Mouse (Mus musculus) CH12.LX (cell line): ENCODE results near the gene Fan1. TPM values are rescaled to one million over a fixed set of nuclear protein-coding genes. Genes with fewer than 3 reads are reported as not detected.

ENCODE experiments used
- DNase-seq: peaks from one replicate; pipeline ENCODE4 v3.0.0-alpha.2; 2013; ENCODE audit errors: extremely low read depth
- H3K27ac ChIP-seq: 2 replicates; pipeline ENCODE4 v1.5.1; 2012; ENCODE audit warnings: low read depth, mild to moderate bottlenecking, control low read depth, moderate library complexity; ENCODE audit not compliant: insufficient read depth
- H3K27me3 ChIP-seq: replicated peaks from 2 replicates; pipeline ENCODE3; 2012; ENCODE audit warnings: inconsistent platforms
- H3K36me3 ChIP-seq, 2 experiments: replicated peaks in 1 of 2; 2 replicates each; pipeline versions ENCODE3 to v1.6.1; 2012; ENCODE audit warnings: inconsistent platforms in 1 of 2, low read length in 1 of 2, mild to moderate bottlenecking in 1 of 2, mixed read lengths in 1 of 2, moderate library complexity in 1 of 2; ENCODE audit not compliant: control insufficient read depth in 1 of 2, insufficient read depth in 1 of 2
- H3K4me1 ChIP-seq, 2 experiments: 2 replicates each; pipeline ENCODE4 v1.6.1; 2012; ENCODE audit warnings: inconsistent platforms in 1 of 2, moderate library complexity in 1 of 2; ENCODE audit not compliant: insufficient read depth in 2 of 2, control insufficient read depth in 1 of 2
- H3K4me2 ChIP-seq: 2 replicates; pipeline ENCODE4 v1.6.1; 2012; ENCODE audit warnings: low read depth, mild to moderate bottlenecking, control low read depth; ENCODE audit not compliant: poor library complexity, insufficient read depth, severe bottlenecking
- H3K4me3 ChIP-seq, 3 experiments: fragments of 150-350 bp in 1 of 3; sonication (generic) in 1 of 3; replicated peaks in 1 of 3; 2 replicates each; pipeline versions ENCODE3 to v1.5.1; 2011 to 2012; ENCODE audit warnings: low read depth in 2 of 3, low read length in 2 of 3, mild to moderate bottlenecking in 2 of 3, moderate library complexity in 2 of 3, control low read depth in 1 of 3, improper control_type of control experiment in 1 of 3, inconsistent platforms in 1 of 3, mixed read lengths in 1 of 3; ENCODE audit not compliant: poor library complexity in 1 of 3
- H3K79me2 ChIP-seq: replicated peaks from 2 replicates; pipeline ENCODE4 v1.6.1; 2012; ENCODE audit warnings: mild to moderate bottlenecking, moderate library complexity; ENCODE audit not compliant: control insufficient read depth, poor library complexity, insufficient read depth, severe bottlenecking; ENCODE audit errors: extremely low read depth
- H3K9ac ChIP-seq: 2 replicates; pipeline ENCODE4 v1.6.1; 2012; ENCODE audit warnings: low read depth, mild to moderate bottlenecking, control low read depth, moderate library complexity; ENCODE audit not compliant: insufficient read depth
- H3K9me3 ChIP-seq: replicated peaks from 2 replicates; pipeline ENCODE3; 2012; ENCODE audit warnings: low read length, inconsistent platforms, mixed read lengths
- BHLHE40 ChIP-seq: IDR thresholded peaks from 2 replicates; pipeline ENCODE4 v1.6.1; 2011; ENCODE audit warnings: mild to moderate bottlenecking, low read depth, low read length, improper control_type of control experiment
- CHD1 ChIP-seq: IDR thresholded peaks from 2 replicates; pipeline ENCODE4 v1.6.1; 2012; ENCODE audit warnings: low read depth, low read length, improper control_type of control experiment, inconsistent platforms
- CTCF ChIP-seq, 2 experiments: IDR thresholded peaks in 1 of 2; conservative IDR thresholded peaks in 1 of 2; 2 replicates each; pipeline ENCODE4 v1.5.1; 2011 to 2012; ENCODE audit warnings: low read depth in 2 of 2, low read length in 2 of 2, improper control_type of control experiment in 1 of 2, inconsistent platforms in 1 of 2, mild to moderate bottlenecking in 1 of 2, moderate library complexity in 1 of 2
- ELF1 ChIP-seq: IDR thresholded peaks from 2 replicates; pipeline ENCODE4 v1.6.1; 2014; ENCODE audit warnings: low read depth, mild to moderate bottlenecking, inconsistent platforms, low read length, improper control_type of control experiment
- EP300 ChIP-seq: IDR thresholded peaks from 2 replicates; pipeline ENCODE4 v1.6.1; 2011; ENCODE audit warnings: low read length, improper control_type of control experiment
- JUND ChIP-seq: conservative IDR thresholded peaks from 2 replicates; pipeline ENCODE4 v1.6.1; 2011; ENCODE audit warnings: low read depth, low read length, improper control_type of control experiment
- MAZ ChIP-seq: IDR thresholded peaks from 2 replicates; pipeline ENCODE4 v1.6.1; 2012; ENCODE audit warnings: low read depth, mild to moderate bottlenecking, inconsistent platforms, low read length, improper control_type of control experiment, moderate library complexity
- MEF2A ChIP-seq: IDR thresholded peaks from 2 replicates; pipeline ENCODE4 v1.6.1; 2014; ENCODE audit warnings: low read depth, mild to moderate bottlenecking, inconsistent platforms, low read length, improper control_type of control experiment, borderline replicate concordance
- MXI1 ChIP-seq: IDR thresholded peaks from 2 replicates; pipeline ENCODE4 v1.6.1; 2011; ENCODE audit warnings: mild to moderate bottlenecking, low read depth, low read length, improper control_type of control experiment
- NELFE ChIP-seq: IDR thresholded peaks from 2 replicates; pipeline ENCODE4 v1.6.1; 2011; ENCODE audit warnings: low read depth, low read length, improper control_type of control experiment
- POLR2A ChIP-seq: IDR thresholded peaks from 2 replicates; pipeline ENCODE4 v1.6.1; 2011; ENCODE audit warnings: low read depth, mild to moderate bottlenecking, improper control_type of control experiment, low read length
- RAD21 ChIP-seq: IDR thresholded peaks from 2 replicates; pipeline ENCODE4 v1.6.1; 2011; ENCODE audit warnings: low read depth, mild to moderate bottlenecking, low read length, improper control_type of control experiment, moderate library complexity
- SMC3 ChIP-seq: IDR thresholded peaks from 2 replicates; pipeline ENCODE4 v1.6.1; 2011; ENCODE audit warnings: low read depth, low read length, improper control_type of control experiment
- UBTF ChIP-seq: IDR thresholded peaks from 2 replicates; pipeline ENCODE4 v1.6.1; 2012; ENCODE audit warnings: low read depth, mild to moderate bottlenecking, inconsistent platforms, low read length, improper control_type of control experiment, moderate library complexity
- USF1 ChIP-seq: IDR thresholded peaks from 2 replicates; pipeline ENCODE4 v1.6.1; 2014; ENCODE audit warnings: low read depth, mild to moderate bottlenecking, inconsistent platforms, low read length, improper control_type of control experiment
- USF2 ChIP-seq: conservative IDR thresholded peaks from 2 replicates; pipeline ENCODE4 v1.6.1; 2011; ENCODE audit warnings: low read depth, low read length, improper control_type of control experiment
- ZKSCAN1 ChIP-seq: IDR thresholded peaks from 2 replicates; pipeline ENCODE4 v1.6.1; 2012; ENCODE audit warnings: low read depth, inconsistent platforms, low read length, improper control_type of control experiment, borderline replicate concordance
- ZNF384 ChIP-seq: IDR thresholded peaks from 2 replicates; pipeline ENCODE4 v1.6.1; 2012; ENCODE audit warnings: low read depth, low read length, improper control_type of control experiment, inconsistent platforms
- dilution Hi-C: fragments of 300-500 bp; cut with MboI; formaldehyde crosslinking; loops from 2 replicates; pipeline ENCODE4 v1.14.3; 2020; ENCODE audit warnings: low sequenced_read_pairs; ENCODE audit not compliant: extremely low pct_unique_long_range_greater_than_20kb, extremely low pct_ligation_motif_present
- in situ Hi-C: fragments of 300-500 bp; cut with MboI; formaldehyde crosslinking; loops from 3 replicates; pipeline ENCODE4 v1.14.3; 2019; ENCODE audit warnings: low sequenced_read_pairs, low pct_ligation_motif_present, low pct_unique_long_range_greater_than_20kb, mixed read lengths
- polyA plus RNA-seq: library from polyadenylated mRNA; unstranded; fragments of >175 nt; gene quantifications from 2 replicates; pipeline ENCODE4 v1.2.1, GENCODE M21; 2012; ENCODE audit warnings: low read depth; ENCODE audit not compliant: insufficient read length
- total RNA-seq, 2 experiments: library from RNA; depleted of rRNA; stranded (reverse); fragments of 300-350 nt in 1 of 2; fragments of >200 nt in 1 of 2; gene quantifications; 2 replicates each; pipeline ENCODE4 v1.2.3; 2012 to 2014

The Fan1 gene
- total and polyA plus RNA-seq, 3 experiments: 2.6 to 4.6 (median 3.6) TPM

- no peak overlapping the region for H3K4me2 ChIP-seq
- no peaks in the 10 kb centered on the region for H3K27me3 ChIP-seq
- no peak overlapping the region for H3K9ac ChIP-seq
- H3K4me1 ChIP-seq: no peaks in the 10 kb centered on the region
- H3K9me3 ChIP-seq: no peaks in the 10 kb centered on the region
- no peak overlapping the region for H3K27ac ChIP-seq
- dilution Hi-C loops: no loop called here
- DNase-seq: no peak
- peaks cover 0 to 14% of the 10 kb centered on the region in 2 experiments for H3K36me3 ChIP-seq
- in situ Hi-C loops: no loop called here
- TF ChIP-seq SMC3 (no peak), BHLHE40 (no peak), EP300 (no peak), ZKSCAN1 (no peak), USF1 (no peak), UBTF (no peak), POLR2A (no peak)
- TF ChIP-seq, all 38 proteins: peak for 0
- Histone ChIP-seq H3K79me2 (no peaks in the 10 kb centered on the region), H3K4me3 (no peak overlapping the region)
Observed at GRCm38 (mm10) chr7:64403989-64404388, 30.1 kb upstream of the Fan1 start.

- no peaks in the 10 kb centered on the region for H3K9me3 ChIP-seq
- H3K9ac ChIP-seq: no peak overlapping the region
- no peaks in the 10 kb centered on the region for H3K4me1 ChIP-seq
- no peak for TF ChIP-seq POLR2A
- no peak for TF ChIP-seq RAD21
- TF ChIP-seq UBTF: no peak
- TF ChIP-seq JUND: no peak
- TF ChIP-seq ZNF384: no peak
- TF ChIP-seq MAZ: no peak
- no peak for TF ChIP-seq NELFE
- no peak for TF ChIP-seq USF2
- no peak overlapping the region for H3K4me2 ChIP-seq
- no peak for DNase-seq
- in situ Hi-C loops (no loop called here), dilution Hi-C loops (no loop called here)
- H3K79me2 ChIP-seq: no peaks in the 10 kb centered on the region
- H3K27ac ChIP-seq: no peak overlapping the region
- peaks cover 0 to 14% of the 10 kb centered on the region in 2 experiments for H3K36me3 ChIP-seq
- H3K4me3 ChIP-seq: no peak overlapping the region
- no peaks in the 10 kb centered on the region for H3K27me3 ChIP-seq
Observed at GRCm38 (mm10) chr7:64402452-64402851, 28.6 kb upstream of the Fan1 start.

GRCm38 (mm10) chr7:64400725-64401124 lies 26.8 kb upstream of the Fan1 start:
- dilution Hi-C loops: no loop called here
- Histone ChIP-seq H3K4me1 (no peaks in the 10 kb centered on the region), H3K79me2 (no peaks in the 10 kb centered on the region), H3K27ac (no peak overlapping the region), H3K27me3 (no peaks in the 10 kb centered on the region), H3K9me3 (no peaks in the 10 kb centered on the region), H3K4me3 (no peak overlapping the region), H3K4me2 (no peak overlapping the region), H3K9ac (no peak overlapping the region), H3K36me3 (peaks cover 0 to 14% of the 10 kb centered on the region in 2 experiments)
- DNase-seq: no peak
- in situ Hi-C loops: no loop called here
- TF ChIP-seq USF2 (no peak), CTCF (conservative IDR thresholded peaks at IDR 0.05 in 1 of 2, IDR thresholded peaks at IDR 0.05 in 1 of 2; ENCODE audit: low read depth in 2 of 2, low read length in 2 of 2) (no peak), MXI1 (no peak), ZNF384 (no peak), CHD1 (no peak), SMC3 (no peak), ELF1 (no peak), MEF2A (no peak), UBTF (no peak)
